Mouse (Mus musculus): ENCODE results near the gene Mrgprg. TPM values are rescaled to one million over a fixed set of nuclear protein-coding genes. Genes with fewer than 3 reads are reported as not detected.

Mrgprg gene
- total and polyA plus RNA-seq, 3 experiments = 0.16 TPM; not detected in 2

GRCm38 (mm10) chr7:143769461-143769860 lies 2.7 kb upstream of the Mrgprg start:
- ATAC-seq (ENCODE audit: extremely low read depth, insufficient number of reproducible peaks, low FRiP score, poor library complexity, severe bottlenecking) (no peak), DNase-seq (ENCODE audit: low spot score) (no peak)
- Histone ChIP-seq H3K36me3 (replicated peaks) (no peaks in the 10 kb centered on the region), H3K27me3 (ENCODE audit: insufficient read depth, low read length) (peaks cover 23% of the 10 kb centered on the region), H3K4me3 (ENCODE audit: low read depth, low read length) (no peak overlapping the region), H3K9me3 (replicated peaks) (0 out of 2 replicates have a peak, but pooled peaks cover 1% of the 10 kb centered on the region), H3K4me1 (ENCODE audit: insufficient read depth, low read depth, low read length) (no peaks in the 10 kb centered on the region; the same call in 1 of the 2 replicates)
- TF ChIP-seq CTCF (IDR thresholded peaks at IDR 0.05; ENCODE audit: low read depth, low read length) (no peak), GATA2 (IDR thresholded peaks at IDR 0.05; ENCODE audit: borderline replicate concordance, low read depth, low read length) (no peak), POLR2AphosphoS5 (IDR thresholded peaks at IDR 0.05; ENCODE audit: insufficient replicate concordance, low read depth, low read length) (no peak), TAL1 (conservative IDR thresholded peaks at IDR 0.05; ENCODE audit: low read depth, low read length) (no peak), GATA1 (IDR thresholded peaks at IDR 0.05; ENCODE audit: borderline replicate concordance, low read length) (no peak)

GRCm38 (mm10) chr7:143768267-143768666 lies 1.5 kb upstream of the Mrgprg start:
- TF ChIP-seq GATA1 (IDR thresholded peaks at IDR 0.05; ENCODE audit: borderline replicate concordance, low read length) (no peak), CTCF (IDR thresholded peaks at IDR 0.05; ENCODE audit: low read depth, low read length) (no peak)
- peaks cover 23% of the 10 kb centered on the region for H3K27me3 ChIP-seq (ENCODE audit: insufficient read depth, low read length)

GRCm38 (mm10) chr7:143764876-143765530 lies 1.8 kb downstream of the Mrgprg start:
- Histone ChIP-seq H3K4me1 (ENCODE audit: insufficient read depth, low read depth, low read length) (no peaks in the 10 kb centered on the region; the same call in 1 of the 2 replicates), H3K36me3 (replicated peaks) (no peaks in the 10 kb centered on the region), H3K9me3 (replicated peaks) (no peaks in the 10 kb centered on the region), H3K4me3 (ENCODE audit: low read depth, low read length) (no peak overlapping the region), H3K27me3 (ENCODE audit: insufficient read depth, low read length) (peaks cover 30% of the 10 kb centered on the region)
- TF ChIP-seq TAL1 (conservative IDR thresholded peaks at IDR 0.05; ENCODE audit: low read depth, low read length) (no peak), CTCF (IDR thresholded peaks at IDR 0.05; ENCODE audit: low read depth, low read length) (no peak), GATA1 (IDR thresholded peaks at IDR 0.05; ENCODE audit: borderline replicate concordance, low read length) (no peak), POLR2AphosphoS5 (IDR thresholded peaks at IDR 0.05; ENCODE audit: insufficient replicate concordance, low read depth, low read length) (no peak)
- ATAC-seq (ENCODE audit: extremely low read depth, insufficient number of reproducible peaks, low FRiP score, poor library complexity, severe bottlenecking) = no peak
- no peak for DNase-seq (ENCODE audit: low spot score)

More at GRCm38 (mm10) chr7:143768267-143768666, 1.5 kb upstream of the Mrgprg start:
- ATAC-seq (ENCODE audit: extremely low read depth, insufficient number of reproducible peaks, low FRiP score, poor library complexity, severe bottlenecking) = no peak
- DNase-seq (ENCODE audit: low spot score) = no peak
- Histone ChIP-seq H3K9me3 (replicated peaks) (0 out of 2 replicates have a peak, but pooled peaks cover 1% of the 10 kb centered on the region), H3K4me1 (ENCODE audit: insufficient read depth, low read depth, low read length) (no peaks in the 10 kb centered on the region; the same call in 1 of the 2 replicates), H3K36me3 (replicated peaks) (no peaks in the 10 kb centered on the region), H3K4me3 (ENCODE audit: low read depth, low read length) (no peak overlapping the region)

- DNase-seq (ENCODE audit: low spot score) (peak; percentile 25), ATAC-seq (ENCODE audit: extremely low read depth, insufficient number of reproducible peaks, low FRiP score, poor library complexity, severe bottlenecking) (no peak)
- no peaks in the 10 kb centered on the region; the same call in 1 of the 2 replicates for H3K4me1 ChIP-seq (ENCODE audit: insufficient read depth, low read depth, low read length)
- H3K4me3 ChIP-seq (ENCODE audit: low read depth, low read length) = no peak overlapping the region
- H3K27me3 ChIP-seq (ENCODE audit: insufficient read depth, low read length) = peaks cover 30% of the 10 kb centered on the region
- no peak for TF ChIP-seq GATA1 (IDR thresholded peaks at IDR 0.05; ENCODE audit: borderline replicate concordance, low read length)
- no peak for TF ChIP-seq TAL1 (conservative IDR thresholded peaks at IDR 0.05; ENCODE audit: low read depth, low read length)
- TF ChIP-seq CTCF (IDR thresholded peaks at IDR 0.05; ENCODE audit: low read depth, low read length) = peak; percentile 67
- no peak for TF ChIP-seq POLR2AphosphoS5 (IDR thresholded peaks at IDR 0.05; ENCODE audit: insufficient replicate concordance, low read depth, low read length)
- H3K36me3 ChIP-seq (replicated peaks) = no peaks in the 10 kb centered on the region
- no peaks in the 10 kb centered on the region for H3K9me3 ChIP-seq (replicated peaks)
Observed at GRCm38 (mm10) chr7:143763794-143764193, 3.0 kb downstream of the Mrgprg start.

GRCm38 (mm10) chr7:143758956-143759355 lies 7.8 kb downstream of the Mrgprg start:
- no peak overlapping the region for H3K4me3 ChIP-seq (ENCODE audit: low read depth, low read length)
- TF ChIP-seq CTCF (IDR thresholded peaks at IDR 0.05; ENCODE audit: low read depth, low read length) (no peak), TAL1 (conservative IDR thresholded peaks at IDR 0.05; ENCODE audit: low read depth, low read length) (no peak), GATA2 (IDR thresholded peaks at IDR 0.05; ENCODE audit: borderline replicate concordance, low read depth, low read length) (no peak), POLR2AphosphoS5 (IDR thresholded peaks at IDR 0.05; ENCODE audit: insufficient replicate concordance, low read depth, low read length) (no peak), GATA1 (IDR thresholded peaks at IDR 0.05; ENCODE audit: borderline replicate concordance, low read length) (no peak)
- no peaks in the 10 kb centered on the region for H3K36me3 ChIP-seq (replicated peaks)
- peaks cover 5% of the 10 kb centered on the region; the same call in 1 of the 2 replicates for H3K4me1 ChIP-seq (ENCODE audit: insufficient read depth, low read depth, low read length)
- peaks cover 29% of the 10 kb centered on the region for H3K27me3 ChIP-seq (ENCODE audit: insufficient read depth, low read length)
- no peaks in the 10 kb centered on the region for H3K9me3 ChIP-seq (replicated peaks)
- ATAC-seq (ENCODE audit: extremely low read depth, insufficient number of reproducible peaks, low FRiP score, poor library complexity, severe bottlenecking) = no peak
- DNase-seq (ENCODE audit: low spot score) = no peak

GRCm38 (mm10) chr7:143757696-143758095 lies 9.1 kb downstream of the Mrgprg start:
- Histone ChIP-seq H3K36me3 (replicated peaks) (no peaks in the 10 kb centered on the region), H3K4me1 (ENCODE audit: insufficient read depth, low read depth, low read length) (peaks cover 5% of the 10 kb centered on the region; the same call in 1 of the 2 replicates), H3K9me3 (replicated peaks) (no peaks in the 10 kb centered on the region), H3K27me3 (ENCODE audit: insufficient read depth, low read length) (peaks cover 35% of the 10 kb centered on the region), H3K4me3 (ENCODE audit: low read depth, low read length) (no peak overlapping the region)
- ATAC-seq (ENCODE audit: extremely low read depth, insufficient number of reproducible peaks, low FRiP score, poor library complexity, severe bottlenecking) (no peak), DNase-seq (ENCODE audit: low spot score) (no peak)
- TF ChIP-seq POLR2AphosphoS5 (IDR thresholded peaks at IDR 0.05; ENCODE audit: insufficient replicate concordance, low read depth, low read length) = no peak
- no peak for TF ChIP-seq TAL1 (conservative IDR thresholded peaks at IDR 0.05; ENCODE audit: low read depth, low read length)
- no peak for TF ChIP-seq CTCF (IDR thresholded peaks at IDR 0.05; ENCODE audit: low read depth, low read length)
- TF ChIP-seq GATA1 (IDR thresholded peaks at IDR 0.05; ENCODE audit: borderline replicate concordance, low read length) = no peak
- TF ChIP-seq GATA2 (IDR thresholded peaks at IDR 0.05; ENCODE audit: borderline replicate concordance, low read depth, low read length) = no peak
